Mouse (Mus musculus) heart, postnatal 36 days (tissue): Measurements from ENCODE around the gene Olfr767. TPM values are rescaled to one million over a fixed set of nuclear protein-coding genes. Genes with fewer than 3 reads are reported as not detected.
A peak's percentile ranks its signal among the peaks of the same experiment; 100 is the strongest.
"Not testable (repeated sequence)": the region's sequence is repeated elsewhere in the genome, so short reads cannot be mapped to it uniquely, and the experiment has no call there.

ENCODE experiments used
- DNase-seq, 2 experiments: peaks; one replicate each; pipeline ENCODE4 v3.0.0; 2021 to 2022
- intact Hi-C: fragments of 180-260 bp; cut with DNase I; formaldehyde crosslinking; loops from one replicate; pipeline ENCODE4 v1.15.1; 2025
- total RNA-seq, 2 experiments: library from RNA; stranded (reverse); gene quantifications; 2 replicates each; pipeline ENCODE4 v1.2.3; 2021

Gene Olfr767
- not detected for total RNA-seq

- intact Hi-C loops, DNase-seq: not testable (repeated sequence)
Observed at GRCm38 (mm10) chr10:129082810-129083209, at the start of gene Olfr767. Gene Olfr767, minus strand, starts transcription at chr10:129082910.

- no peak for DNase-seq
- intact Hi-C loops, result no loop called here
Observed at GRCm38 (mm10) chr10:129117761-129118160, 35.1 kb upstream of the Olfr767 start, which contains the start of gene Olfr769. Gene Olfr769, minus strand, starts transcription at chr10:129117861.

GRCm38 (mm10) chr10:129115146-129115545, 32.4 kb upstream of the Olfr767 start:
- intact Hi-C loops, result no loop called here
- DNase-seq, result no peak

- intact Hi-C loops, result no loop called here
- DNase-seq, result no peak
Observed at GRCm38 (mm10) chr10:129101231-129101630, 18.5 kb upstream of the Olfr767 start.

- intact Hi-C loops, result no loop called here
- no peak for DNase-seq
Observed at GRCm38 (mm10) chr10:129099275-129099674, 16.6 kb upstream of the Olfr767 start, which contains the start of gene Olfr768. Gene Olfr768, minus strand, starts transcription at chr10:129099375.

- no peak for DNase-seq
- intact Hi-C loops, result no loop called here
Observed at GRCm38 (mm10) chr10:129068877-129069276, 13.8 kb downstream of the Olfr767 start, which contains the start of gene Olfr766-ps1. Gene Olfr766-ps1, minus strand, starts transcription at chr10:129068977.

- intact Hi-C loops, DNase-seq: not testable (repeated sequence)
Observed at GRCm38 (mm10) chr10:129049898-129050297, 32.8 kb downstream of the Olfr767 start, which contains the start of gene Olfr765. Gene Olfr765, minus strand, starts transcription at chr10:129049998.

- intact Hi-C loops, result no loop called here
- DNase-seq, result no peak
Observed at GRCm38 (mm10) chr10:129039796-129040195, 42.9 kb downstream of the Olfr767 start, which contains the start of gene Olfr764-ps1. Gene Olfr764-ps1, minus strand, starts transcription at chr10:129039896.

- DNase-seq, result no peak
- intact Hi-C loops, result no loop called here
Observed at GRCm38 (mm10) chr10:129028343-129028742, 54.4 kb downstream of the Olfr767 start.

GRCm38 (mm10) chr10:129026018-129026662, 56.6 kb downstream of the Olfr767 start:
- intact Hi-C loops, result no loop called here
- DNase-seq, result peak in 1 of 2 experiments; percentile 4

Other genes with a start within 250 kb of the Olfr767 start
- 1 to 10 TPM; 1.9 to 2.8 TPM for gene Gdf11, start 191.2 kb downstream of the Olfr767 start, total RNA-seq
- gene Cd63, start 181.9 kb downstream of the Olfr767 start, total RNA-seq, result 100 to 1,000 TPM; 117 to 143 TPM
- 1 to 10 TPM; 6.4 to 7.5 TPM for gene Rdh5, start 160.0 kb downstream of the Olfr767 start, total RNA-seq
- 100 to 1,000 TPM; 184 to 206 TPM for gene Bloc1s1, start 158.9 kb downstream of the Olfr767 start, total RNA-seq
- gene Itga7, start 149.1 kb downstream of the Olfr767 start, total RNA-seq, result 100 to 1,000 TPM; 160 to 167 TPM
- gene Mettl7b, start 121.9 kb downstream of the Olfr767 start, total RNA-seq, result not detected
- not detected for gene Olfr9, start 93.5 kb downstream of the Olfr767 start, total RNA-seq
- gene Olfr763, start 72.1 kb downstream of the Olfr767 start, total RNA-seq, result not detected
- not detected for gene Olfr764-ps1, start 43.0 kb downstream of the Olfr767 start, total RNA-seq
- not detected for gene Olfr765, start 32.9 kb downstream of the Olfr767 start, total RNA-seq
- gene Olfr766-ps1, start 13.9 kb downstream of the Olfr767 start, total RNA-seq, result not detected
- gene Olfr768, start 16.5 kb upstream of the Olfr767 start, total RNA-seq, result not detected
- gene Olfr769, start 35.0 kb upstream of the Olfr767 start, total RNA-seq, result not detected
- gene Olfr770, start 56.1 kb upstream of the Olfr767 start, total RNA-seq, result not detected
- gene Olfr771, start 81.8 kb upstream of the Olfr767 start, total RNA-seq, result not detected
- not detected for gene Olfr772, start 95.0 kb upstream of the Olfr767 start, total RNA-seq
- not detected for gene Olfr773, start 104.5 kb upstream of the Olfr767 start, total RNA-seq
- gene Olfr774, start 153.3 kb upstream of the Olfr767 start, total RNA-seq, result not detected
- not detected for gene Olfr775, start 165.5 kb upstream of the Olfr767 start, total RNA-seq
- not detected for gene Olfr776, start 176.2 kb upstream of the Olfr767 start, total RNA-seq
- gene Olfr777, start 188.6 kb upstream of the Olfr767 start, total RNA-seq, result not detected
- gene Olfr780, start 235.2 kb upstream of the Olfr767 start, total RNA-seq, result not detected
- gene Olfr781, start 245.9 kb upstream of the Olfr767 start, total RNA-seq, result not detected